Mouse (Mus musculus): Measurements from ENCODE around the gene Atp7a. TPM values are rescaled to one million over a fixed set of nuclear protein-coding genes. Genes with fewer than 3 reads are reported as not detected.
"Not testable (repeated sequence)": the region's sequence is repeated elsewhere in the genome, so short reads cannot be mapped to it uniquely, and the experiment has no call there.

Atp7a gene
- polyA plus RNA-seq, 1 experiment from 2014 or later = 16.3 TPM

- Histone ChIP-seq H3K4me3 (no peak overlapping the region), H3K36me3 (replicated peaks) (no peaks in the 10 kb centered on the region), H3K9ac (no peak overlapping the region), H3K4me2 (no peak overlapping the region), H3K9me3 (no peaks in the 10 kb centered on the region), H3K27ac (no peak overlapping the region), H3K27me3 (replicated peaks) (no peaks in the 10 kb centered on the region), H3K4me1 (peaks cover 6% of the 10 kb centered on the region)
- no peak for ATAC-seq (replicated peaks)
- 81% methylated on average over 5 of the region's 5 CpGs for WGBS
Measured at GRCm38 (mm10) chrX:106030176-106030575, 3.1 kb downstream of the Atp7a start.

GRCm38 (mm10) chrX:106031124-106031523, 4.0 kb downstream of the Atp7a start:
- Histone ChIP-seq H3K4me2 (no peak overlapping the region), H3K4me3 (no peak overlapping the region), H3K27ac (no peak overlapping the region), H3K36me3 (replicated peaks) (no peaks in the 10 kb centered on the region), H3K9me3 (no peaks in the 10 kb centered on the region), H3K27me3 (replicated peaks) (no peaks in the 10 kb centered on the region), H3K9ac (no peak overlapping the region), H3K4me1 (peaks cover 6% of the 10 kb centered on the region)
- no peak for ATAC-seq (replicated peaks)

GRCm38 (mm10) chrX:106035727-106036126, 8.7 kb downstream of the Atp7a start:
- Histone ChIP-seq H3K9me3 (no peaks in the 10 kb centered on the region), H3K36me3 (replicated peaks) (no peaks in the 10 kb centered on the region), H3K4me2 (no peak overlapping the region), H3K27ac (no peak overlapping the region), H3K4me3 (no peak overlapping the region), H3K27me3 (replicated peaks) (no peaks in the 10 kb centered on the region), H3K4me1 (no peaks in the 10 kb centered on the region), H3K9ac (no peak overlapping the region)
- 67% methylated on average over 2 of the region's 2 CpGs for WGBS
- no peak for ATAC-seq (replicated peaks)

GRCm38 (mm10) chrX:106037185-106037752, 10.2 kb downstream of the Atp7a start:
- WGBS = 83% methylated on average over 3 of the region's 3 CpGs
- no peaks in the 10 kb centered on the region for H3K9me3 ChIP-seq
- no peak for ATAC-seq (replicated peaks)

GRCm38 (mm10) chrX:106043863-106044617, 17.0 kb downstream of the Atp7a start:
- Histone ChIP-seq H3K9me3 (no peaks in the 10 kb centered on the region), H3K4me1 (no peaks in the 10 kb centered on the region), H3K27me3 (replicated peaks) (no peaks in the 10 kb centered on the region; the same call in 1 of the 2 replicates), H3K36me3 (replicated peaks) (no peaks in the 10 kb centered on the region), H3K4me2 (no peak overlapping the region), H3K4me3 (no peak overlapping the region), H3K27ac (no peak overlapping the region), H3K9ac (no peak overlapping the region)
- WGBS = 58% methylated on average over 8 of the region's 8 CpGs
- no peak for ATAC-seq (replicated peaks)

More at GRCm38 (mm10) chrX:106037185-106037752, 10.2 kb downstream of the Atp7a start:
- no peaks in the 10 kb centered on the region for H3K36me3 ChIP-seq (replicated peaks)
- no peak overlapping the region for H3K9ac ChIP-seq
- no peak overlapping the region for H3K4me2 ChIP-seq
- no peak overlapping the region for H3K4me3 ChIP-seq
- H3K27me3 ChIP-seq (replicated peaks) = no peaks in the 10 kb centered on the region
- H3K4me1 ChIP-seq = no peaks in the 10 kb centered on the region
- H3K27ac ChIP-seq = no peak overlapping the region

- Histone ChIP-seq H3K4me3 (no peak overlapping the region), H3K9ac (no peak overlapping the region), H3K27ac (no peak overlapping the region), H3K36me3 (replicated peaks) (no peaks in the 10 kb centered on the region), H3K4me1 (no peaks in the 10 kb centered on the region), H3K27me3 (replicated peaks) (no peaks in the 10 kb centered on the region; the same call in 1 of the 2 replicates), H3K4me2 (no peak overlapping the region), H3K9me3 (no peaks in the 10 kb centered on the region)
- ATAC-seq (replicated peaks) = no peak
- 53% methylated on average over 2 of the region's 2 CpGs for WGBS
Measured at GRCm38 (mm10) chrX:106045455-106045854, 18.4 kb downstream of the Atp7a start.

GRCm38 (mm10) chrX:106045928-106046327, 18.9 kb downstream of the Atp7a start:
- Histone ChIP-seq H3K36me3 (replicated peaks) (no peaks in the 10 kb centered on the region), H3K27me3 (replicated peaks) (no peaks in the 10 kb centered on the region; the same call in 1 of the 2 replicates), H3K27ac (no peak overlapping the region), H3K4me1 (no peaks in the 10 kb centered on the region), H3K9me3 (no peaks in the 10 kb centered on the region), H3K9ac (no peak overlapping the region), H3K4me2 (no peak overlapping the region), H3K4me3 (no peak overlapping the region)
- 77% methylated on average over 9 of the region's 9 CpGs for WGBS
- ATAC-seq (replicated peaks) = no peak

GRCm38 (mm10) chrX:106048191-106048590, 21.1 kb downstream of the Atp7a start:
- no peak overlapping the region for H3K4me3 ChIP-seq
- no peak overlapping the region for H3K4me2 ChIP-seq
- no peaks in the 10 kb centered on the region for H3K36me3 ChIP-seq (replicated peaks)
- H3K27ac ChIP-seq = no peak overlapping the region
- no peaks in the 10 kb centered on the region; the same call in 1 of the 2 replicates for H3K27me3 ChIP-seq (replicated peaks)
- ATAC-seq (replicated peaks) = no peak
- H3K9ac ChIP-seq = no peak overlapping the region
- H3K4me1 ChIP-seq = no peaks in the 10 kb centered on the region
- WGBS = 79% methylated on average over 1 of the region's 1 CpGs
- H3K9me3 ChIP-seq = no peaks in the 10 kb centered on the region

- H3K4me1 ChIP-seq; H3K36me3 ChIP-seq (replicated peaks); H3K9me3 ChIP-seq; H3K27ac ChIP-seq; H3K27me3 ChIP-seq (replicated peaks); ATAC-seq (replicated peaks); H3K4me3 ChIP-seq; H3K9ac ChIP-seq; H3K4me2 ChIP-seq: not testable (repeated sequence)
- WGBS = 98% methylated on average over 2 of the region's 2 CpGs
Measured at GRCm38 (mm10) chrX:106077858-106078257, 50.8 kb downstream of the Atp7a start.

GRCm38 (mm10) chrX:106080811-106081443, 53.9 kb downstream of the Atp7a start:
- H3K4me2 ChIP-seq = no peak overlapping the region
- WGBS = 38% methylated on average over 13 of the region's 13 CpGs
- H3K4me1 ChIP-seq = no peaks in the 10 kb centered on the region
- H3K27me3 ChIP-seq (replicated peaks) = no peaks in the 10 kb centered on the region
- H3K9ac ChIP-seq = no peak overlapping the region
- H3K36me3 ChIP-seq (replicated peaks) = no peaks in the 10 kb centered on the region
- no peak overlapping the region for H3K27ac ChIP-seq
- H3K4me3 ChIP-seq = no peak overlapping the region
- ATAC-seq (replicated peaks) = no peak
- H3K9me3 ChIP-seq = no peaks in the 10 kb centered on the region

- Histone ChIP-seq H3K4me2 (no peak overlapping the region), H3K9ac (no peak overlapping the region), H3K4me1 (no peaks in the 10 kb centered on the region), H3K36me3 (replicated peaks) (no peaks in the 10 kb centered on the region), H3K4me3 (no peak overlapping the region), H3K27me3 (replicated peaks) (no peaks in the 10 kb centered on the region), H3K27ac (no peak overlapping the region), H3K9me3 (no peaks in the 10 kb centered on the region)
- ATAC-seq (replicated peaks) = no peak
Measured at GRCm38 (mm10) chrX:106082518-106082917, 55.4 kb downstream of the Atp7a start.

- H3K9me3 ChIP-seq = no peaks in the 10 kb centered on the region
- no peaks in the 10 kb centered on the region for H3K27me3 ChIP-seq (replicated peaks)
- no peaks in the 10 kb centered on the region for H3K36me3 ChIP-seq (replicated peaks)
- no peak overlapping the region for H3K27ac ChIP-seq
- H3K4me3 ChIP-seq = no peak overlapping the region
- no peak for ATAC-seq (replicated peaks)
- no peaks in the 10 kb centered on the region for H3K4me1 ChIP-seq
- no peak overlapping the region for H3K9ac ChIP-seq
- 87% methylated on average over 3 of the region's 3 CpGs for WGBS
- no peak overlapping the region for H3K4me2 ChIP-seq
Measured at GRCm38 (mm10) chrX:106085132-106085531, 58.1 kb downstream of the Atp7a start.
